Mouse (Mus musculus): ENCODE data around the gene Mesp1.

Gene Mesp1

DNA sequence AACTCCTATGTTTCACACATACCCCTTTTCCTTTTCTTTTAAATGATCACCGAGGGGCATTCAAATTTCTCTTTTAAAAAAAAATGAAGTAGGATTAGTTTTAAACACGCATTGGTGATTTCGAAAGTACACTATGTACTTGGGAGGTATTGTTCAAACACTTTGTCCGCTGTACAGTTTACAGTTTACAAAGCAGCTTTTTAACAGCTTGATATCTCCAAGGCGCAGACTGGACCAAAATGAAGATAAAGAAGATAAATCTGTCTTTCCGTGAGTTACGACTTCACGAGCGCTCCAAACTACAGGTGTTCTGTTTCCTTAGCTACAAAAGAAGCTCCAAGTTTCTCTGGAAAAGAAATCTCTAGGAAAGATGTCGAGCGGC is 51.3 kb downstream of the Mesp1 start:
- DNase-seq (ENCODE audit: low read depth in 2 of 2, low spot score in 2 of 2): no peak

Measured in CD8-positive naive resting alpha-beta T cell, adult 2 months (primary cell).